Mouse (Mus musculus) olfactory bulb, adult 2 months (tissue): ENCODE data around the gene Nampt.

ENCODE experiments used
- CTCF ChIP-seq: fragments of 200-500 bp; IDR thresholded peaks from 2 replicates; pipeline ENCODE4 v1.5.1; 2012; ENCODE audit warnings: low read depth, mild to moderate bottlenecking, low read length, moderate library complexity; ENCODE audit not compliant: insufficient read depth
- POLR2A ChIP-seq: fragments of 200-500 bp; IDR thresholded peaks from 2 replicates; pipeline ENCODE4 v1.6.1; 2012; ENCODE audit warnings: mild to moderate bottlenecking, low read depth, low read length, moderate library complexity; ENCODE audit not compliant: insufficient read depth

GRCm38 (mm10) chr12:32870815-32871214 is 51.5 kb downstream of the Nampt start:
- TF ChIP-seq POLR2A (no peak), CTCF (no peak)
